Mouse (Mus musculus): ENCODE data around the gene Polr1d. TPM values are rescaled to one million over a fixed set of nuclear protein-coding genes. Genes with fewer than 3 reads are reported as not detected.

Gene Polr1d
- total and polyA plus RNA-seq, 3 experiments, result 107 to 188 (median 131) TPM

- no peaks in the 10 kb centered on the region for H3K9me3 ChIP-seq (replicated peaks)
- H3K27me3 ChIP-seq (ENCODE audit: insufficient read depth, low read length), result no peaks in the 10 kb centered on the region
- H3K36me3 ChIP-seq (replicated peaks), result peaks cover 90% of the 10 kb centered on the region
- TF ChIP-seq TAL1 (conservative IDR thresholded peaks at IDR 0.05; ENCODE audit: low read depth, low read length), result no peak
- no peak for TF ChIP-seq GATA1 (IDR thresholded peaks at IDR 0.05; ENCODE audit: borderline replicate concordance, low read length)
- TF ChIP-seq GATA2 (IDR thresholded peaks at IDR 0.05; ENCODE audit: borderline replicate concordance, low read depth, low read length), result no peak
- no peak for TF ChIP-seq POLR2AphosphoS5 (IDR thresholded peaks at IDR 0.05; ENCODE audit: insufficient replicate concordance, low read depth, low read length)
- no peak for TF ChIP-seq CTCF (IDR thresholded peaks at IDR 0.05; ENCODE audit: low read depth, low read length)
- H3K4me1 ChIP-seq (ENCODE audit: insufficient read depth, low read depth, low read length), result peaks cover 23% of the 10 kb centered on the region
- DNase-seq (ENCODE audit: low spot score), result no peak
- H3K4me3 ChIP-seq (ENCODE audit: low read depth, low read length), result no peak overlapping the region
- no peak for ATAC-seq (ENCODE audit: extremely low read depth, insufficient number of reproducible peaks, low FRiP score, poor library complexity, severe bottlenecking)
Observed at GRCm38 (mm10) chr5:147089836-147090235, 13.0 kb downstream of the Polr1d start.

- ATAC-seq (ENCODE audit: extremely low read depth, insufficient number of reproducible peaks, low FRiP score, poor library complexity, severe bottlenecking), result no peak
- H3K9me3 ChIP-seq (replicated peaks), result no peaks in the 10 kb centered on the region
- no peak overlapping the region for H3K4me3 ChIP-seq (ENCODE audit: low read depth, low read length)
- peaks cover 21% of the 10 kb centered on the region for H3K4me1 ChIP-seq (ENCODE audit: insufficient read depth, low read depth, low read length)
- TF ChIP-seq GATA2 (IDR thresholded peaks at IDR 0.05; ENCODE audit: borderline replicate concordance, low read depth, low read length) (no peak), POLR2AphosphoS5 (IDR thresholded peaks at IDR 0.05; ENCODE audit: insufficient replicate concordance, low read depth, low read length) (no peak), TAL1 (conservative IDR thresholded peaks at IDR 0.05; ENCODE audit: low read depth, low read length) (no peak), CTCF (IDR thresholded peaks at IDR 0.05; ENCODE audit: low read depth, low read length) (no peak), GATA1 (IDR thresholded peaks at IDR 0.05; ENCODE audit: borderline replicate concordance, low read length) (no peak)
- DNase-seq (ENCODE audit: low spot score), result no peak
- H3K36me3 ChIP-seq (replicated peaks), result peaks cover 87% of the 10 kb centered on the region
- no peaks in the 10 kb centered on the region for H3K27me3 ChIP-seq (ENCODE audit: insufficient read depth, low read length)
Observed at GRCm38 (mm10) chr5:147090256-147090963, 13.6 kb downstream of the Polr1d start.

GRCm38 (mm10) chr5:147092448-147092847 lies 15.6 kb downstream of the Polr1d start:
- no peak for TF ChIP-seq GATA2 (IDR thresholded peaks at IDR 0.05; ENCODE audit: borderline replicate concordance, low read depth, low read length)
- TF ChIP-seq CTCF (IDR thresholded peaks at IDR 0.05; ENCODE audit: low read depth, low read length), result no peak
- no peak for TF ChIP-seq POLR2AphosphoS5 (IDR thresholded peaks at IDR 0.05; ENCODE audit: insufficient replicate concordance, low read depth, low read length)
- no peak for TF ChIP-seq TAL1 (conservative IDR thresholded peaks at IDR 0.05; ENCODE audit: low read depth, low read length)
- no peak for TF ChIP-seq GATA1 (IDR thresholded peaks at IDR 0.05; ENCODE audit: borderline replicate concordance, low read length)
- peaks cover 21% of the 10 kb centered on the region for H3K4me1 ChIP-seq (ENCODE audit: insufficient read depth, low read depth, low read length)
- ATAC-seq (ENCODE audit: extremely low read depth, insufficient number of reproducible peaks, low FRiP score, poor library complexity, severe bottlenecking) (no peak), DNase-seq (ENCODE audit: low spot score) (no peak)
- no peaks in the 10 kb centered on the region for H3K9me3 ChIP-seq (replicated peaks)
- peaks cover 87% of the 10 kb centered on the region for H3K36me3 ChIP-seq (replicated peaks)
- no peaks in the 10 kb centered on the region for H3K27me3 ChIP-seq (ENCODE audit: insufficient read depth, low read length)
- no peak overlapping the region for H3K4me3 ChIP-seq (ENCODE audit: low read depth, low read length)

GRCm38 (mm10) chr5:147094296-147094695 lies 17.4 kb downstream of the Polr1d start:
- Histone ChIP-seq H3K27me3 (ENCODE audit: insufficient read depth, low read length) (no peaks in the 10 kb centered on the region), H3K4me3 (ENCODE audit: low read depth, low read length) (no peak overlapping the region), H3K9me3 (replicated peaks) (no peaks in the 10 kb centered on the region), H3K4me1 (ENCODE audit: insufficient read depth, low read depth, low read length) (peaks cover 22% of the 10 kb centered on the region), H3K36me3 (replicated peaks) (peaks cover 87% of the 10 kb centered on the region)
- DNase-seq (ENCODE audit: low spot score) (no peak), ATAC-seq (ENCODE audit: extremely low read depth, insufficient number of reproducible peaks, low FRiP score, poor library complexity, severe bottlenecking) (no peak)
- TF ChIP-seq CTCF (IDR thresholded peaks at IDR 0.05; ENCODE audit: low read depth, low read length) (no peak), GATA1 (IDR thresholded peaks at IDR 0.05; ENCODE audit: borderline replicate concordance, low read length) (no peak), GATA2 (IDR thresholded peaks at IDR 0.05; ENCODE audit: borderline replicate concordance, low read depth, low read length) (no peak), POLR2AphosphoS5 (IDR thresholded peaks at IDR 0.05; ENCODE audit: insufficient replicate concordance, low read depth, low read length) (no peak)

- no peaks in the 10 kb centered on the region for H3K9me3 ChIP-seq (replicated peaks)
- no peak for DNase-seq (ENCODE audit: low spot score)
- peaks cover 17% of the 10 kb centered on the region for H3K4me1 ChIP-seq (ENCODE audit: insufficient read depth, low read depth, low read length)
- H3K27me3 ChIP-seq (ENCODE audit: insufficient read depth, low read length), result no peaks in the 10 kb centered on the region
- TF ChIP-seq CTCF (IDR thresholded peaks at IDR 0.05; ENCODE audit: low read depth, low read length), result no peak
- TF ChIP-seq TAL1 (conservative IDR thresholded peaks at IDR 0.05; ENCODE audit: low read depth, low read length), result no peak
- TF ChIP-seq POLR2AphosphoS5 (IDR thresholded peaks at IDR 0.05; ENCODE audit: insufficient replicate concordance, low read depth, low read length), result no peak
- TF ChIP-seq GATA1 (IDR thresholded peaks at IDR 0.05; ENCODE audit: borderline replicate concordance, low read length), result no peak
- TF ChIP-seq GATA2 (IDR thresholded peaks at IDR 0.05; ENCODE audit: borderline replicate concordance, low read depth, low read length), result no peak
- no peak overlapping the region for H3K4me3 ChIP-seq (ENCODE audit: low read depth, low read length)
- ATAC-seq (ENCODE audit: extremely low read depth, insufficient number of reproducible peaks, low FRiP score, poor library complexity, severe bottlenecking), result no peak
- peaks cover 90% of the 10 kb centered on the region for H3K36me3 ChIP-seq (replicated peaks)
Observed at GRCm38 (mm10) chr5:147096586-147096985, 19.7 kb downstream of the Polr1d start.

GRCm38 (mm10) chr5:147098667-147099066 lies 21.8 kb downstream of the Polr1d start:
- H3K27me3 ChIP-seq (ENCODE audit: insufficient read depth, low read length), result no peaks in the 10 kb centered on the region
- H3K4me1 ChIP-seq (ENCODE audit: insufficient read depth, low read depth, low read length), result peaks cover 15% of the 10 kb centered on the region
- no peak for TF ChIP-seq CTCF (IDR thresholded peaks at IDR 0.05; ENCODE audit: low read depth, low read length)
- no peak for TF ChIP-seq GATA2 (IDR thresholded peaks at IDR 0.05; ENCODE audit: borderline replicate concordance, low read depth, low read length)
- no peak for TF ChIP-seq POLR2AphosphoS5 (IDR thresholded peaks at IDR 0.05; ENCODE audit: insufficient replicate concordance, low read depth, low read length)
- no peak for TF ChIP-seq GATA1 (IDR thresholded peaks at IDR 0.05; ENCODE audit: borderline replicate concordance, low read length)
- TF ChIP-seq TAL1 (conservative IDR thresholded peaks at IDR 0.05; ENCODE audit: low read depth, low read length), result no peak
- no peaks in the 10 kb centered on the region for H3K9me3 ChIP-seq (replicated peaks)
- peaks cover 96% of the 10 kb centered on the region for H3K36me3 ChIP-seq (replicated peaks)
- DNase-seq (ENCODE audit: low spot score), result no peak
- ATAC-seq (ENCODE audit: extremely low read depth, insufficient number of reproducible peaks, low FRiP score, poor library complexity, severe bottlenecking), result no peak
- H3K4me3 ChIP-seq (ENCODE audit: low read depth, low read length), result no peak overlapping the region

Data from G1E (cell line).